ENCODE assay signal across 9 mouse cellular contexts in the genomic region with DNA sequence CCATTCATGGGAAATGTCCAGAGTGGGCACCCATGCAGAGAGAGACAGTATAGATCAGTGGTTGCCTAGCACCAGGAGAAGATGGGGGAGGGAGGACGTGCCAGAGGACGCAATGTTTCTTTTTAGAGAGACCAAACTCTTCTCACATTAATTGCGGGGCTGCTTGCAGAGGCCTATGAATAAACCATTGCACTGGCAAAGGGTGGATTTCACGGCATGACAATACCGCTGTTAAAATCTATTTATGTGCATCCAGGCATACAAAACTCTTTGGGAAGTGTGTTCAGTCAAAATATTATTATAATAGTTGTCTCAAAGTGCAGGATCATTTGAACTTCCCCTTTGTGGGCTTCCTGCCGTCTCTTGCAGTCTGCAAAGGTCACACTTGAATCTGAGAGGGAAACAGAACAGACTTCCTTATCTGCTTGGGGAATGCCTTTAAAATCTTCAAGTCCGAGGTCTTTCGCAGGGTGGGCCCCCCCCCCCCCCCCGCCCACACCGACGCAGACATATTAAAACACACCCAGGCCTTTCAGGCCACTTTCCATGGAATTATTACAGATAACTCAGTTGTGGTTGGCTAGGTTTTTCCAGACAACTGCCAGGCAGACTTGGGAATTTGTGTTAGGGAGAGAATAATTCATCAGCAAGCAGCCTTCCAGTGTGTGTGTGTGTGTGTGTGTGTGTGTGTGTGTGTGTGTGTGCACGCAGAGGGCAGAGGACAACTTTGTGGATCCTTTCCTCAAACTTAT.
DNase-seq lines count a peak whose midpoint lies in the region; ATAC-seq and TF ChIP-seq lines count a peak whose summit lies in the region.
"Had no signal": no experiment of that assay in that cellular context is flagged by ENCODE, and none has a peak within 500 bp of the region (broad histone marks: within the 10 kb centered on the region; RNA-seq: fewer than 3 reads in every experiment).

No protein-coding gene starts in this region.

- no peak for TF ChIP-seq RAD21 in MEL (IDR thresholded peaks at IDR 0.05; ENCODE audit: low read depth, low read length)

- no peaks in the 10 kb centered on the region for H3K79me2 ChIP-seq in MEL (ENCODE audit: control insufficient read depth, insufficient read depth, low read length, poor library complexity)

- no peak for TF ChIP-seq CTCF in MEL (IDR thresholded peaks at IDR 0.05 in 2 of 3, conservative IDR thresholded peaks at IDR 0.05 in 1 of 3; ENCODE audit: control insufficient read depth in 1 of 3, insufficient read depth in 1 of 3, low read depth in 2 of 3, low read length in 3 of 3, poor library complexity in 1 of 3, severe bottlenecking in 1 of 3)
- TF ChIP-seq CTCF in cortical plate, adult 2 months (IDR thresholded peaks at IDR 0.05; ENCODE audit: extremely low read depth, insufficient read depth, low read length), result no peak

- peaks cover 0 to 7% of the 10 kb centered on the region in 2 experiments; a peak in 1 of 4 replicates for H3K4me1 ChIP-seq in MEL (ENCODE audit: control insufficient read depth in 1 of 2, insufficient read depth in 2 of 2, low read length in 2 of 2)
- no peaks in the 10 kb centered on the region; the same call in 1 of the 2 replicates for H3K4me1 ChIP-seq in cortical plate, adult 2 months (ENCODE audit: control insufficient read depth, insufficient read depth, low read length)
- H3K4me1 ChIP-seq in heart, embryonic 13.5 days, result peaks cover 29% of the 10 kb centered on the region

- H3K27ac ChIP-seq in MEL (ENCODE audit: control insufficient read depth, low read depth, low read length), result peak overlapping the region; percentile 12; the same call in 1 of the 2 replicates
- peak overlapping the region; percentile 8; the same call in 1 of the 2 replicates for H3K27ac ChIP-seq in cortical plate, adult 2 months (ENCODE audit: insufficient read depth, low read length)
- H3K27ac ChIP-seq in heart, embryonic 13.5 days (replicated peaks), result peak overlapping the region; percentile 83
- H3K27ac ChIP-seq: liver, embryonic 15.5 days had no signal

- 17% methylated on average over 11 of the region's 12 CpGs for WGBS in heart, embryonic 13.5 days

- no peak overlapping the region for H3K9ac ChIP-seq in MEL (ENCODE audit: control insufficient read depth, low read depth, low read length, poor library complexity, severe bottlenecking)
- H3K9ac ChIP-seq in heart, embryonic 13.5 days, result no peak overlapping the region
- H3K9ac ChIP-seq: liver, embryonic 15.5 days had no signal

- no peaks in the 10 kb centered on the region for H3K27me3 ChIP-seq in MEL (ENCODE audit: control insufficient read depth in 1 of 2, insufficient read depth in 2 of 2, low read length in 2 of 2)
- H3K27me3 ChIP-seq in heart, embryonic 13.5 days (replicated peaks), result no peaks in the 10 kb centered on the region
- H3K27me3 ChIP-seq: liver, embryonic 15.5 days had no signal

- peak; percentile 56; the same call in 1 of the 2 replicates for ATAC-seq in heart, embryonic 13.5 days (ENCODE audit: extremely low read depth, insufficient number of reproducible peaks, low FRiP score, low TSS enrichment)
- ATAC-seq in inflammation-experienced regulatory T-cells, adult 6 months, result no peak

- DNase-seq in MEL (ENCODE audit: low read depth, low spot score), result peak; percentile 53
- DNase-seq in kidney, postnatal 25 days, result peak; percentile 59 to 70
- peak; percentile 75 for DNase-seq in mesoderm, embryonic 11.5 days (ENCODE audit: low read depth, low spot score)
- DNase-seq in ovary, postnatal 14 days (ENCODE audit: low spot score), result no peak
- no peak for DNase-seq in thymus, adult 18-20 months

- H3K4me2 ChIP-seq in heart, embryonic 13.5 days, result no peak overlapping the region
- H3K4me2 ChIP-seq: liver, embryonic 15.5 days had no signal

- no peak for TF ChIP-seq POLR2A in MEL (IDR thresholded peaks at IDR 0.05; ENCODE audit: control insufficient read depth in 1 of 2, insufficient read depth in 1 of 2, low read depth in 1 of 2, low read length in 2 of 2, poor library complexity in 1 of 2)
- TF ChIP-seq POLR2A in cortical plate, adult 2 months (IDR thresholded peaks at IDR 0.05; ENCODE audit: extremely low read depth, insufficient read depth, low read length), result no peak

- peak; percentile 27 to 28; a peak in 3 of 4 replicates for TF ChIP-seq EP300 in MEL (IDR thresholded peaks at IDR 0.05; ENCODE audit: low read depth in 1 of 2, low read length in 2 of 2)

- no peaks in the 10 kb centered on the region for H3K9me3 ChIP-seq in MEL (replicated peaks; ENCODE audit: insufficient read depth, low read length)
- peaks cover 4% of the 10 kb centered on the region; the same call in 1 of the 2 replicates for H3K9me3 ChIP-seq in heart, embryonic 13.5 days
- H3K9me3 ChIP-seq: liver, embryonic 15.5 days had no signal

- H3K4me3 ChIP-seq in MEL (ENCODE audit: control insufficient read depth in 1 of 2, insufficient read depth in 1 of 2, low read depth in 2 of 2, low read length in 2 of 2), result no peak overlapping the region
- H3K4me3 ChIP-seq in cortical plate, adult 2 months (ENCODE audit: insufficient read depth, low read length), result no peak overlapping the region
- H3K4me3 ChIP-seq in heart, embryonic 13.5 days, result no peak overlapping the region
- H3K4me3 ChIP-seq: liver, embryonic 15.5 days had no signal

- no peaks in the 10 kb centered on the region for H3K36me3 ChIP-seq in MEL (ENCODE audit: control insufficient read depth in 1 of 2, insufficient read depth in 2 of 2, low read length in 2 of 2)
- H3K36me3 ChIP-seq in heart, embryonic 13.5 days, result no peaks in the 10 kb centered on the region
- H3K36me3 ChIP-seq: liver, embryonic 15.5 days had no signal

TF ChIP-seq in MEL, 35 proteins besides CTCF, POLR2A, EP300 and RAD21:
- TF ChIP-seq HCFC1 (IDR thresholded peaks at IDR 0.05; ENCODE audit: low read depth, low read length) (no peak), ETS1 (IDR thresholded peaks at IDR 0.05; ENCODE audit: low read depth, low read length) (no peak), MAZ (IDR thresholded peaks at IDR 0.05; ENCODE audit: low read depth, low read length) (0 out of 2 replicates have a peak, but pooled peaks have one; percentile 35), POLR2AphosphoS2 (IDR thresholded peaks at IDR 0.05; ENCODE audit: low read length) (no peak), GABPA (IDR thresholded peaks at IDR 0.05; ENCODE audit: low read depth, low read length) (no peak), MYC (IDR thresholded peaks at IDR 0.05; ENCODE audit: low read depth, low read length) (no peak), USF2 (IDR thresholded peaks at IDR 0.05; ENCODE audit: borderline replicate concordance in 1 of 2, insufficient read depth in 1 of 2, low read depth in 1 of 2, low read length in 2 of 2) (no peak)

Comparison
In these comparisons a context has a peak if more than half of its experiments do, and no peak if none do; other contexts are left out.
1. DNase-seq: peak in MEL (single experiment), kidney, postnatal 25 days (2 of 2) and mesoderm, embryonic 11.5 days (single experiment); none in ovary, postnatal 14 days (single experiment) and thymus, adult 18-20 months (0 of 2).
2. H3K27ac ChIP-seq: peak in every context shown above with its lines; median percentile 83 in heart, embryonic 13.5 days; 12 in MEL; 8 in cortical plate, adult 2 months.